Mouse (Mus musculus) limb, embryonic 11.5 days (tissue): ENCODE results near the gene Mars. TPM values are rescaled to one million over a fixed set of nuclear protein-coding genes. Genes with fewer than 3 reads are reported as not detected.

Experiments used
- ATAC-seq: fragments of 200-750 bp; cut with Nextera tagmentation; 2 replicates; pipeline ENCODE4 v1.8.0; 2017; ENCODE audit warnings: low read depth; ENCODE audit not compliant: insufficient number of reproducible peaks, low FRiP score, low TSS enrichment
- DNase-seq: peaks from one replicate; pipeline ENCODE4 v3.0.0-alpha.2; 2015; ENCODE audit warnings: low spot score
- H3K27ac ChIP-seq: fragments of 300-500 bp; sonication (generic); replicated peaks from 2 replicates; pipeline ENCODE4 v1.5.1; 2014; ENCODE audit warnings: low read depth, mild to moderate bottlenecking, low read length
- H3K27me3 ChIP-seq: fragments of 300-500 bp; sonication (generic); 2 replicates; pipeline ENCODE4 v1.6.1; 2014; ENCODE audit warnings: mild to moderate bottlenecking, low read length, mixed read lengths; ENCODE audit not compliant: control insufficient read depth, insufficient read depth
- H3K36me3 ChIP-seq: fragments of 300-500 bp; sonication (generic); 2 replicates; pipeline ENCODE4 v1.6.1; 2014; ENCODE audit warnings: mild to moderate bottlenecking, low read length, moderate library complexity, mixed read lengths; ENCODE audit not compliant: control insufficient read depth, insufficient read depth
- H3K4me1 ChIP-seq: fragments of 300-500 bp; sonication (generic); 2 replicates; pipeline ENCODE4 v1.6.1; 2014; ENCODE audit warnings: low read length, mixed read lengths; ENCODE audit not compliant: control insufficient read depth, insufficient read depth
- H3K4me2 ChIP-seq: fragments of 300-500 bp; sonication (generic); 2 replicates; pipeline ENCODE4 v1.6.1; 2014; ENCODE audit warnings: low read depth, mild to moderate bottlenecking, moderate library complexity; ENCODE audit not compliant: severe bottlenecking
- H3K4me3 ChIP-seq: fragments of 300-500 bp; sonication (generic); 2 replicates; pipeline ENCODE4 v1.5.1; 2014; ENCODE audit warnings: low read depth, low read length
- H3K9ac ChIP-seq: fragments of 300-500 bp; sonication (generic); 2 replicates; pipeline ENCODE4 v1.6.1; 2014; ENCODE audit warnings: mild to moderate bottlenecking, low read length
- H3K9me3 ChIP-seq: fragments of 300-500 bp; sonication (generic); 2 replicates; pipeline ENCODE4 v1.6.1; 2016; ENCODE audit warnings: low read length; ENCODE audit not compliant: control insufficient read depth
- WGBS: fragments of 180-500 bp; shearing (Covaris S2); extraction: QIAGEN DNeasy Blood & Tissue Kit; methylation state at CpG from one replicate; pipeline ENCODE4 v1.1.7; 2014; 5-methylcytosine and 5-hydroxymethylcytosine counted together
- polyA plus RNA-seq: library from polyadenylated mRNA; unstranded; fragments of >200 nt; fragmentation: Nextera tagmentation; extraction: Ambion mirVana; gene quantifications from 2 replicates; pipeline ENCODE4 v1.2.1, GENCODE M21; 2014

The Mars gene
- polyA plus RNA-seq, 1 experiment from 2014 or later = 167 TPM

DNA sequence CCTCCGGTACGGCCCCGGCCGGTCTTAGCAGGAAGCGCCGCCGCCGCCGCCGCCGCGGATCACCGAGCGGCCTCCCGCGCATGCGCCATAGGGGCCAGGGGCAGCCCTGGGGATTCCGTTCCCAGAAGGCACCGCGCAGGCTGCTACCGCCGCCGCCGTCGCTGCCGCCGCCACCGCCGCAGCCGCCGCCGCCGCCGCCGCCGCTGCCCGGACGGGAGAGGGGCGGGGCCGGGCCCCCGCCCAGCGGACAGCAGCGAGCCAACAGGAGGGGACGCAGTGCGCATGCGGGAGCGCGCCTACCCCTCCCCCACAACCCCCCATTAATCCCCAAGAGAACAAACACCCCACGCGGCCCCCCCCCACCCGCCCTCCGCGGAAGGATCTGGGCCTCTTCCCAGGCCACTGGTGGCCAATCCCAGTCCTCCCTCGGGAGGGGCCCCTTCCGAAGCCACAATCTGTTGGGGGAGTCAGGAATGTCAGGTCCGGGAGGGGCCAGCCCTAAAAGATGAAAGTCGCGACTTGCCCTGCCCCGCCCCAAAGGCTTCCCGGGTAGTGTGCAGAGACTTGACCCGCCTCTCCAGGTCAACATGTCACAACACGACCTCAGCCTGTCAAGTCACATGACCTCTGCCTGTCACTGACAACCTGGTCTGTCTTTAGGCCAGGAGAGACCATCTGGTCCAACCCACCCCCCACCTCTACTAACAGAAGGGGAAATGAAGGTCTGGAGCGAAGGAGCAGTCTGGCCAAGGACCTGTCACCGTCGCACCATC lies 22.6 kb downstream of the Mars start, which contains the start of gene Mbd6:
Gene Mbd6, minus strand, starts transcription at position 219 of the 773 bp plus-strand sequence.
- Histone ChIP-seq H3K27me3 (no peaks in the 10 kb centered on the region), H3K4me3 (peak within 1 kb of the TSS; percentile 67), H3K9me3 (no peaks in the 10 kb centered on the region), H3K4me2 (peak within 1 kb of the TSS; percentile 93), H3K4me1 (peaks cover 27% of the 10 kb centered on the region), H3K27ac (peak within 1 kb of the TSS; percentile 96), H3K9ac (peak within 1 kb of the TSS; percentile 80), H3K36me3 (peaks cover 20% of the 10 kb centered on the region; the same call in 1 of the 2 replicates)
- DNase-seq = peak; percentile 88
- WGBS = under 1% methylated on average over 31 of the region's 65 CpGs
- ATAC-seq = peak; percentile 13

DNA sequence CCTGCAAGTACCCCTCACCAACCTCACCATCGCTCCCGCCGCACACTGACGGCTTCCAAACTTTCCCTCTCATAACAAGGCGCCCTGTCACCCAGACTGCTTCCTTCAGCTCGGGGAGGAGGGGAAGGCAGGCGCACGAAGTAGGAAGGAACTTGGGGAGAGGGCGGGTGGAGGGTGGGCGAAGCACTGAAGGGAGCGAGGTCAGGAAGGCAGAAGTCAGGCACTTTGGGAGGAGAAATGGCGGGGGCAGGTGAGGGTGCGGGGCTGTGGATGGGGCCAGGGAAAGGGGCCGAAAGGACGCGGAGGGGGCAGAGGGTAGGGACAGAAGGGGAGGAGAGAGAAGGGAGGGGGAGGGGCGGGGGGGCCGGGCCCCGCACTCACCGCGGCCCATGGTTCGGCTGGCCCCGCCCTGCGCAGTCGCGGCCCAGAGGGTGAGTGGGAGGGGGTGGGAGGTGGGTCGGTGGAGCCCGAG lies 23.2 kb downstream of the Mars start:
- H3K4me2 ChIP-seq = peak overlapping the region; percentile 93
- peaks cover 27% of the 10 kb centered on the region for H3K4me1 ChIP-seq
- DNase-seq = peak; percentile 72
- H3K36me3 ChIP-seq = peaks cover 23% of the 10 kb centered on the region; the same call in 1 of the 2 replicates
- H3K27ac ChIP-seq = peak overlapping the region; percentile 96
- WGBS = under 1% methylated on average over 23 of the region's 28 CpGs
- no peaks in the 10 kb centered on the region for H3K27me3 ChIP-seq
- H3K4me3 ChIP-seq = peak overlapping the region; percentile 67
- H3K9ac ChIP-seq = peak overlapping the region; percentile 80
- ATAC-seq = peak; percentile 11; the same call in 1 of the 2 replicates
- H3K9me3 ChIP-seq = no peaks in the 10 kb centered on the region

DNA sequence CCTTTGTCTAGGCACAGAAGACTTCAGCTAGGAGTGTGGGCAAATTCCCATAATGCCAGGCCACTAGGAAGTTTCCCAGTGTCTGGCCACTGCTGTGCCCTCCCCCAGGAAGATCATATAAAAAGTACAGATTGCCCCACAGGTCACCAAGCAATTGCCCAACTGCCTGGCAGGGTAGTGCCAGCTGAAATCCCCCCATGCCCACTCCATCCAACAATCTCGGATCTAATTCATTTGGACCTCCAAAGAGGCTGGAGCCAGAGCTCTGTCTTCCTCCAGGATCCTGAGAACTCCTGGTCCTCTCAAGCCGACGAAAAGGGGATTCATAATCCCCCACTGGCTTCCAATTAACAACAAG lies 23.7 kb downstream of the Mars start:
- peak overlapping the region; percentile 96 for H3K27ac ChIP-seq
- H3K4me2 ChIP-seq = peak overlapping the region; percentile 93
- peak overlapping the region; percentile 67 for H3K4me3 ChIP-seq
- DNase-seq (no peak), ATAC-seq (no peak)
- no peaks in the 10 kb centered on the region for H3K9me3 ChIP-seq
- H3K9ac ChIP-seq = peak overlapping the region; percentile 80
- no peaks in the 10 kb centered on the region for H3K27me3 ChIP-seq
- peaks cover 24% of the 10 kb centered on the region; the same call in 1 of the 2 replicates for H3K36me3 ChIP-seq
- 3% methylated on average over 3 of the region's 3 CpGs for WGBS
- peaks cover 27% of the 10 kb centered on the region for H3K4me1 ChIP-seq

DNA sequence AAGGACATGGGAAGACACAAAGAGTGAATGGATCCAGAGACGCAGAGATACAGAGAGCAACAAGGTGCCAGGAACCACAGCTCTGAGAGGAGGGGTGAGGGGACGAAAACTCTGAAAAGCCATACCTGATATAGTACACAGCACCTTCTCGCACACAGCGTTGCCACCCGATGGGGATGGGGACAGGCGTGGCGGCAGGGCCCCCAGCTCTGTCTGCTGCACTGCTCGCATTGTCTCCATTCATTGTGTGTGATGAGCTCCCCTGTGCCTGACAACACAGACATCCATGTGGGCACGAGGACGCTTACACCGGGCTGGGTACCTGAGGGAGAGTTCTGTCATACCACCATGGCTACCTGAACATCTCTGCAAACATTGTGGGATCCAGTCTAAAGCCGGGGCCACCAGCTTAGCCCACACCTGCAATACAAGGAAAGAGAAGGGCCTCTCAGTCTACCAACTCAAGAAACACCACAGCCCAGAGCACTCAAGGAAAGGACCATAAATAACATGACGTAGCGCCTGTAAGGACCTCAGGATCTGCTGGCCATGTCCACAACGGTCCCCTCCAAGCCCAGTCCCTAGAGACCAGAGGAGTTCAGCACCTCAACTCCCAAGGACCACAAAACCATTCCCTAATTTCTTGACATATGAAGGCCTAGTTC lies 24.2 kb downstream of the Mars start:
- H3K4me2 ChIP-seq = peak overlapping the region; percentile 93
- WGBS = 69% methylated on average over 15 of the region's 15 CpGs
- no peaks in the 10 kb centered on the region for H3K9me3 ChIP-seq
- H3K27me3 ChIP-seq = no peaks in the 10 kb centered on the region
- no peak for DNase-seq
- peak overlapping the region; percentile 80 for H3K9ac ChIP-seq
- H3K4me3 ChIP-seq = peak overlapping the region; percentile 67
- H3K4me1 ChIP-seq = peaks cover 27% of the 10 kb centered on the region
- peaks cover 27% of the 10 kb centered on the region for H3K36me3 ChIP-seq
- ATAC-seq = no peak
- H3K27ac ChIP-seq = 0 out of 2 replicates have a peak overlapping the region, but pooled peaks have one; percentile 96

DNA sequence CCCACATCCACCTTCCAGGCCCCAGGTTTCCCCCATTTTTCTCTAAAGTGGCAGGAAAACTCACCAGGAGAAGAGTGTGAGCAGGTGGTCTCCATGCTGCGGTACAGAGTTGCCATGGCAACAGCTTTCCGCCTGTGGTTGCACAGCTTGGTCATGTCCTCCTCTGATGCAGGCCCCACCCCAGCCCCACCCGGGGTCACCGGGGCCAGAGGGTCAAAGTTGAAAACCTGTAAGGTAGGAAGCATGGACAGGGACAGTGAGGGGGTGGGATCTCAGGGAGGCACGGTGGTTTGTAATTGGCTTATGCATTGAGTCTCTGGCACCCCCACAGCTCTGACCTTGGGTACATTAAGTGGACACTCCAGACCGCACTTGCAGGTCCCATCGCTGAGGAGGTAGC lies 24.9 kb downstream of the Mars start:
- no peak overlapping the region for H3K9ac ChIP-seq
- 61% methylated on average over 7 of the region's 7 CpGs for WGBS
- H3K4me3 ChIP-seq = peak overlapping the region; percentile 67; the same call in 1 of the 2 replicates
- ATAC-seq (no peak), DNase-seq (peak; percentile 31)
- peaks cover 21% of the 10 kb centered on the region for H3K4me1 ChIP-seq
- peaks cover 34% of the 10 kb centered on the region for H3K36me3 ChIP-seq
- H3K9me3 ChIP-seq = no peaks in the 10 kb centered on the region
- H3K4me2 ChIP-seq = peak overlapping the region; percentile 93; the same call in 1 of the 2 replicates
- no peaks in the 10 kb centered on the region for H3K27me3 ChIP-seq
- no peak overlapping the region for H3K27ac ChIP-seq

DNA sequence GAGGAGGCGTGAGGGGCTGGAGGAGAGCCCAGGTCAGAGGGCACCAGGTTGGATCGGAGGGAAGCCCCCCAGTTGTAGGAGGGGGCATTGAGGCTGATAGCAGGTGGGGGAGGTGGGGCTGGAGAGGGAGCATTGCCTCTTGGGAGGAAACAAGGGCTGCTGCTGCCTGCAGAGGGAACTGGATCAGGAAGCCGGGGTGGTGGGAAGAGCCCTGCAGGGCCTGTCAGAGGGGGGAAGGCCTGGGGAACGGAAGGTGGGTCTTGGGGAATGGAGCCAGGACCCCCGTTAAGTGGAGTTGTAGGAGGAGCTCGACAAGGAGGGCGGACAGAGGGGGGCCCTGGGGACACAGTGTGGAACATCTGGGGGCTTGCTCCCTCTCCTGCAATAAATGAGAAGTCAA lies 25.4 kb downstream of the Mars start:
- no peak overlapping the region for H3K4me3 ChIP-seq
- WGBS = 85% methylated on average over 7 of the region's 7 CpGs
- no peak overlapping the region for H3K9ac ChIP-seq
- H3K27ac ChIP-seq = no peak overlapping the region
- H3K9me3 ChIP-seq = no peaks in the 10 kb centered on the region
- ATAC-seq (no peak), DNase-seq (no peak)
- H3K4me2 ChIP-seq = no peak overlapping the region
- H3K27me3 ChIP-seq = no peaks in the 10 kb centered on the region
- peaks cover 39% of the 10 kb centered on the region for H3K36me3 ChIP-seq
- peaks cover 21% of the 10 kb centered on the region for H3K4me1 ChIP-seq

DNA sequence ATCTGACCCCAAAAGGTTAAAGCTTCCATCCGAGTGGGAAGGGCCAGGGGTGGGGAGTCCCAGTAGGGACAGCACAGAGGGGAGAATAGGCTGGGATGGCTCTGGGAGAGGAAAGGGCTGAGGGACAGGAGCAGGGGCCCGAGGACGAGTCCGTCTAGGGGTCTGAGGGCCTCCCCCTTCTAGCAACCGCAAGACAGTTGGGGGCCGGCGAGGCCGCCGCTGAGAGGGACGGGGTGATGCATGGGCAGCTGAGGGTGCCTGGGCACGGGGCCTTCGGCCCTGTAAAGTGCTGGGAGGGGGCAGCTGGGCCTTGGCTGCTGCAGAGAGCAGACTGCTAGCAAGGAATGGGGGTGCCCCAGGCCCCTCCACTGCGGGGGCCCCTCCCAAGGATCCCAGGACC lies 25.9 kb downstream of the Mars start:
- ATAC-seq = no peak

DNA sequence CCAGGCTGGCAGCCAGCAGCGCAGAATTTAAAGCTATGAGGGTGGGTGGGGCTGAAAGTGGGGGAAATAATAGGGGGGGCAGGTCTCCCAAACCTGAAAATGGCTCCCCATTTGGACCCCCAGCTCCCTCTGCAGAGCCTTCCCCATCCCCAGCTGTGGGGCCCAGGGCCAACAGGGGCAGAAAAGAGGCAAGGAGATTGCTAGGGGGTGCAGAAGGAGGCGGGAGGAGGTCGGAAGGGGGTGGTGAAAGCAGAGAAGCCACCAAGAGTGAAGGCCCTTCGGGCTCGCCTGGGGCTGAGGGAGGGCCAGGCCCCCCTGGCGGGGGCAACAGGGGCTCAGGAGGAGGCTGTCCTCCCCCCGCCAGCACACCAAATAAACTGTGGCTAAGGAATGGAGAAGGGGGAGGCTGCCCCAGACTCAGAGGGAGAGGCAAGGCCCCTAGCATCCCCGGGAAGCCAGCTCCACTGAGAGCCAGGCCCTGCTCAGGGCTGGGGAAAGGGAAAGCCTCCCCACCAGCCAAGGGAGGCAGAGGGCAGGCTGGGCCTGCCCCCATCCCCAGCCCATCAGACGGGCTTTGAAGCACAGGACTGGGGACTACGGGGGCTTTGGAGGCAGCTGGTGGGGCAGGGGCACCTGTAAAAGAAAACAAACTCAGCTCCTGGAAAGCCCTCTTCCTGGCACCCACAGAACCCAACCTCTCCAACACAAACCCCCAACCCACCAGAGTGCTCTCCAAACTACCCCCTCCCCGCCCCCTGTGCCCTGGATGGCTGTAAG lies 26.7 kb downstream of the Mars start:
- DNase-seq = no peak

More for the DNA sequence above, 25.9 kb downstream of the Mars start:
- Histone ChIP-seq H3K36me3 (peaks cover 39% of the 10 kb centered on the region), H3K4me1 (peaks cover 21% of the 10 kb centered on the region), H3K9ac (no peak overlapping the region), H3K4me3 (no peak overlapping the region), H3K4me2 (no peak overlapping the region), H3K27me3 (no peaks in the 10 kb centered on the region), H3K27ac (no peak overlapping the region), H3K9me3 (no peaks in the 10 kb centered on the region)
- 84% methylated on average over 13 of the region's 13 CpGs for WGBS
- DNase-seq = no peak

More for the DNA sequence above, 26.7 kb downstream of the Mars start:
- WGBS = 82% methylated on average over 11 of the region's 11 CpGs
- H3K9ac ChIP-seq = no peak overlapping the region
- peaks cover 20% of the 10 kb centered on the region for H3K4me1 ChIP-seq
- H3K27me3 ChIP-seq = no peaks in the 10 kb centered on the region
- H3K9me3 ChIP-seq = no peaks in the 10 kb centered on the region
- ATAC-seq = no peak
- peaks cover 39% of the 10 kb centered on the region for H3K36me3 ChIP-seq
- no peak overlapping the region for H3K4me2 ChIP-seq
- H3K27ac ChIP-seq = no peak overlapping the region
- H3K4me3 ChIP-seq = no peak overlapping the region
